Mouse (Mus musculus): Measurements from ENCODE around the gene Tbc1d22a. TPM values are rescaled to one million over a fixed set of nuclear protein-coding genes. Genes with fewer than 3 reads are reported as not detected.

Tbc1d22a gene
- polyA plus RNA-seq, 1 experiment from 2014 or later: 6.2 TPM

- no peak overlapping the region for H3K9ac ChIP-seq (replicated peaks; ENCODE audit: low read length)
- no peaks in the 10 kb centered on the region for H3K4me1 ChIP-seq (ENCODE audit: control insufficient read depth, insufficient read depth, low read length)
- no peak overlapping the region for H3K4me2 ChIP-seq (ENCODE audit: low read depth, low read length)
- 93% methylated on average over 8 of the region's 8 CpGs for WGBS
- H3K36me3 ChIP-seq (replicated peaks; ENCODE audit: control insufficient read depth, insufficient read depth, low read depth, low read length): no peaks in the 10 kb centered on the region
- H3K27me3 ChIP-seq (ENCODE audit: control insufficient read depth, insufficient read depth, low read length): no peaks in the 10 kb centered on the region
- H3K9me3 ChIP-seq (replicated peaks; ENCODE audit: control insufficient read depth, low read length): no peaks in the 10 kb centered on the region
- ATAC-seq (replicated peaks; ENCODE audit: insufficient number of reproducible peaks, low FRiP score, low TSS enrichment, low read depth): no peak
- no peak for DNase-seq (ENCODE audit: low spot score)
- H3K4me3 ChIP-seq (ENCODE audit: low read depth, low read length): no peak overlapping the region
- no peak overlapping the region for H3K27ac ChIP-seq (replicated peaks; ENCODE audit: low read depth, low read length)
Measured at GRCm38 (mm10) chr15:86183484-86183883, 30.8 kb upstream of the Tbc1d22a start.

GRCm38 (mm10) chr15:86184071-86184470 is 30.2 kb upstream of the Tbc1d22a start:
- H3K36me3 ChIP-seq (replicated peaks; ENCODE audit: control insufficient read depth, insufficient read depth, low read depth, low read length): no peaks in the 10 kb centered on the region
- WGBS: 64% methylated on average over 5 of the region's 5 CpGs
- DNase-seq (ENCODE audit: low spot score) (peak; percentile 9), ATAC-seq (replicated peaks; ENCODE audit: insufficient number of reproducible peaks, low FRiP score, low TSS enrichment, low read depth) (no peak)
- no peaks in the 10 kb centered on the region for H3K27me3 ChIP-seq (ENCODE audit: control insufficient read depth, insufficient read depth, low read length)
- H3K27ac ChIP-seq (replicated peaks; ENCODE audit: low read depth, low read length): no peak overlapping the region
- H3K4me2 ChIP-seq (ENCODE audit: low read depth, low read length): peak overlapping the region; percentile 13; the same call in 1 of the 2 replicates
- H3K4me1 ChIP-seq (ENCODE audit: control insufficient read depth, insufficient read depth, low read length): peaks cover 2% of the 10 kb centered on the region; the same call in 1 of the 2 replicates
- H3K4me3 ChIP-seq (ENCODE audit: low read depth, low read length): no peak overlapping the region; the same call in 1 of the 2 replicates
- no peaks in the 10 kb centered on the region for H3K9me3 ChIP-seq (replicated peaks; ENCODE audit: control insufficient read depth, low read length)
- no peak overlapping the region for H3K9ac ChIP-seq (replicated peaks; ENCODE audit: low read length)

GRCm38 (mm10) chr15:86184851-86185688 is 29.2 kb upstream of the Tbc1d22a start:
- Histone ChIP-seq H3K36me3 (replicated peaks; ENCODE audit: control insufficient read depth, insufficient read depth, low read depth, low read length) (no peaks in the 10 kb centered on the region), H3K9ac (replicated peaks; ENCODE audit: low read length) (peak overlapping the region; percentile 92), H3K9me3 (replicated peaks; ENCODE audit: control insufficient read depth, low read length) (no peaks in the 10 kb centered on the region), H3K4me2 (ENCODE audit: low read depth, low read length) (peak overlapping the region; percentile 80), H3K27me3 (ENCODE audit: control insufficient read depth, insufficient read depth, low read length) (no peaks in the 10 kb centered on the region), H3K4me1 (ENCODE audit: control insufficient read depth, insufficient read depth, low read length) (peaks cover 5% of the 10 kb centered on the region; the same call in 1 of the 2 replicates), H3K4me3 (ENCODE audit: low read depth, low read length) (peak overlapping the region; percentile 87), H3K27ac (replicated peaks; ENCODE audit: low read depth, low read length) (peak overlapping the region; percentile 81)
- DNase-seq (ENCODE audit: low spot score): peak; percentile 62
- peak; percentile 27; the same call in 1 of the 2 replicates for ATAC-seq (replicated peaks; ENCODE audit: insufficient number of reproducible peaks, low FRiP score, low TSS enrichment, low read depth)
- under 1% methylated on average over 68 of the region's 70 CpGs for WGBS

GRCm38 (mm10) chr15:86185689-86186569 is 28.3 kb upstream of the Tbc1d22a start, which contains the start of gene Cerk:
TSS of gene Cerk (minus strand) at chr15:86186141.
- DNase-seq (ENCODE audit: low spot score) (peak; percentile 70), ATAC-seq (replicated peaks; ENCODE audit: insufficient number of reproducible peaks, low FRiP score, low TSS enrichment, low read depth) (peak; percentile 40)
- Histone ChIP-seq H3K4me2 (ENCODE audit: low read depth, low read length) (peak within 1 kb of the TSS; percentile 80), H3K4me3 (ENCODE audit: low read depth, low read length) (peak within 1 kb of the TSS; percentile 87), H3K27me3 (ENCODE audit: control insufficient read depth, insufficient read depth, low read length) (no peaks in the 10 kb centered on the region), H3K36me3 (replicated peaks; ENCODE audit: control insufficient read depth, insufficient read depth, low read depth, low read length) (no peaks in the 10 kb centered on the region), H3K4me1 (ENCODE audit: control insufficient read depth, insufficient read depth, low read length) (peaks cover 5% of the 10 kb centered on the region; the same call in 1 of the 2 replicates), H3K9me3 (replicated peaks; ENCODE audit: control insufficient read depth, low read length) (no peaks in the 10 kb centered on the region), H3K27ac (replicated peaks; ENCODE audit: low read depth, low read length) (peak within 1 kb of the TSS; percentile 81), H3K9ac (replicated peaks; ENCODE audit: low read length) (peak within 1 kb of the TSS; percentile 92)
- WGBS: 3% methylated on average over 43 of the region's 43 CpGs

- no peak for DNase-seq (ENCODE audit: low spot score)
- Histone ChIP-seq H3K27me3 (ENCODE audit: control insufficient read depth, insufficient read depth, low read length) (no peaks in the 10 kb centered on the region), H3K4me1 (ENCODE audit: control insufficient read depth, insufficient read depth, low read length) (peaks cover 5% of the 10 kb centered on the region; the same call in 1 of the 2 replicates), H3K9me3 (replicated peaks; ENCODE audit: control insufficient read depth, low read length) (no peaks in the 10 kb centered on the region), H3K36me3 (replicated peaks; ENCODE audit: control insufficient read depth, insufficient read depth, low read depth, low read length) (no peaks in the 10 kb centered on the region), H3K4me3 (ENCODE audit: low read depth, low read length) (no peak overlapping the region), H3K9ac (replicated peaks; ENCODE audit: low read length) (no peak overlapping the region), H3K4me2 (ENCODE audit: low read depth, low read length) (no peak overlapping the region), H3K27ac (replicated peaks; ENCODE audit: low read depth, low read length) (no peak overlapping the region)
- WGBS: 46% methylated on average over 3 of the region's 3 CpGs
- no peak for ATAC-seq (replicated peaks; ENCODE audit: insufficient number of reproducible peaks, low FRiP score, low TSS enrichment, low read depth)
Measured at GRCm38 (mm10) chr15:86186686-86187085, 27.6 kb upstream of the Tbc1d22a start.

- WGBS: 40% methylated on average over 5 of the region's 5 CpGs
- Histone ChIP-seq H3K4me1 (ENCODE audit: control insufficient read depth, insufficient read depth, low read length) (peaks cover 5% of the 10 kb centered on the region; the same call in 1 of the 2 replicates), H3K27ac (replicated peaks; ENCODE audit: low read depth, low read length) (no peak overlapping the region), H3K4me3 (ENCODE audit: low read depth, low read length) (no peak overlapping the region), H3K27me3 (ENCODE audit: control insufficient read depth, insufficient read depth, low read length) (no peaks in the 10 kb centered on the region), H3K9ac (replicated peaks; ENCODE audit: low read length) (no peak overlapping the region), H3K36me3 (replicated peaks; ENCODE audit: control insufficient read depth, insufficient read depth, low read depth, low read length) (no peaks in the 10 kb centered on the region), H3K4me2 (ENCODE audit: low read depth, low read length) (no peak overlapping the region), H3K9me3 (replicated peaks; ENCODE audit: control insufficient read depth, low read length) (no peaks in the 10 kb centered on the region)
- DNase-seq (ENCODE audit: low spot score) (no peak), ATAC-seq (replicated peaks; ENCODE audit: insufficient number of reproducible peaks, low FRiP score, low TSS enrichment, low read depth) (no peak)
Measured at GRCm38 (mm10) chr15:86188186-86188585, 26.1 kb upstream of the Tbc1d22a start.

GRCm38 (mm10) chr15:86188746-86189470 is 25.4 kb upstream of the Tbc1d22a start:
- Histone ChIP-seq H3K4me1 (ENCODE audit: control insufficient read depth, insufficient read depth, low read length) (peaks cover 5% of the 10 kb centered on the region; the same call in 1 of the 2 replicates), H3K27me3 (ENCODE audit: control insufficient read depth, insufficient read depth, low read length) (no peaks in the 10 kb centered on the region), H3K27ac (replicated peaks; ENCODE audit: low read depth, low read length) (no peak overlapping the region), H3K4me3 (ENCODE audit: low read depth, low read length) (no peak overlapping the region), H3K4me2 (ENCODE audit: low read depth, low read length) (no peak overlapping the region), H3K9me3 (replicated peaks; ENCODE audit: control insufficient read depth, low read length) (no peaks in the 10 kb centered on the region), H3K36me3 (replicated peaks; ENCODE audit: control insufficient read depth, insufficient read depth, low read depth, low read length) (no peaks in the 10 kb centered on the region), H3K9ac (replicated peaks; ENCODE audit: low read length) (no peak overlapping the region; the same call in 1 of the 2 replicates)
- WGBS: 26% methylated on average over 10 of the region's 10 CpGs
- DNase-seq (ENCODE audit: low spot score): no peak
- ATAC-seq (replicated peaks; ENCODE audit: insufficient number of reproducible peaks, low FRiP score, low TSS enrichment, low read depth): no peak
